Mouse (Mus musculus) forebrain, embryonic 16.5 days (tissue): Measurements from ENCODE around the gene Med26. TPM values are rescaled to one million over a fixed set of nuclear protein-coding genes. Genes with fewer than 3 reads are reported as not detected.

Source experiments
- ATAC-seq: fragments of 200-750 bp; cut with Nextera tagmentation; 2 replicates; pipeline ENCODE4 v1.8.0; 2017; ENCODE audit warnings: mild to moderate bottlenecking, moderate library complexity
- H3K27ac ChIP-seq: fragments of 300-500 bp; sonication (generic); 2 replicates; pipeline ENCODE4 v1.5.1; 2014; ENCODE audit warnings: low read length, control low read depth
- H3K27me3 ChIP-seq: fragments of 300-500 bp; sonication (generic); replicated peaks from 2 replicates; pipeline ENCODE4 v1.6.1; 2014; ENCODE audit warnings: low read length; ENCODE audit not compliant: control insufficient read depth, insufficient read depth
- H3K36me3 ChIP-seq: fragments of 300-500 bp; sonication (generic); 2 replicates; pipeline ENCODE4 v1.6.1; 2014; ENCODE audit not compliant: control insufficient read depth, insufficient read depth
- H3K4me1 ChIP-seq: fragments of 300-500 bp; sonication (generic); replicated peaks from 2 replicates; pipeline ENCODE4 v1.6.1; 2014; ENCODE audit warnings: low read length; ENCODE audit not compliant: control insufficient read depth, insufficient read depth
- H3K4me2 ChIP-seq: fragments of 300-500 bp; sonication (generic); 2 replicates; pipeline ENCODE4 v1.6.1; 2014; ENCODE audit warnings: mild to moderate bottlenecking, low read length, control low read depth
- H3K4me3 ChIP-seq: fragments of 300-500 bp; sonication (generic); replicated peaks from 2 replicates; pipeline ENCODE4 v1.5.1; 2014; ENCODE audit warnings: mild to moderate bottlenecking, low read length, control low read depth
- H3K9ac ChIP-seq: fragments of 300-500 bp; sonication (generic); replicated peaks from 2 replicates; pipeline ENCODE4 v1.6.1; 2014; ENCODE audit warnings: low read depth, low read length, control low read depth
- H3K9me3 ChIP-seq: fragments of 300-500 bp; sonication (generic); 2 replicates; pipeline ENCODE4 v1.6.1; 2016; ENCODE audit warnings: low read length; ENCODE audit not compliant: control insufficient read depth
- WGBS: fragments of 180-500 bp; shearing (Covaris S2); extraction: QIAGEN DNeasy Blood & Tissue Kit; methylation state at CpG from one replicate; pipeline ENCODE4 v1.1.7; 2014; 5-methylcytosine and 5-hydroxymethylcytosine counted together
- polyA plus RNA-seq: library from polyadenylated mRNA; unstranded; fragments of >200 nt; fragmentation: Nextera tagmentation; extraction: Ambion mirVana; gene quantifications from 2 replicates; pipeline ENCODE4 v1.2.1, GENCODE M21; 2015

The Med26 gene
- polyA plus RNA-seq, 1 experiment from 2014 or later: 21.6 TPM

- H3K36me3 ChIP-seq: no peaks in the 10 kb centered on the region; the same call in 1 of the 2 replicates
- H3K9me3 ChIP-seq: no peaks in the 10 kb centered on the region
- no peak overlapping the region for H3K4me3 ChIP-seq
- no peak overlapping the region for H3K9ac ChIP-seq
- no peak for ATAC-seq
- WGBS: 91% methylated on average over 19 of the region's 19 CpGs
- no peak overlapping the region for H3K4me2 ChIP-seq
- H3K4me1 ChIP-seq: peaks cover 28% of the 10 kb centered on the region
- no peak overlapping the region for H3K27ac ChIP-seq
- H3K27me3 ChIP-seq: no peaks in the 10 kb centered on the region
These were observed 51.9 kb downstream of the Med26 start for GRCm38 (mm10) chr8:72496217-72496616.

- Histone ChIP-seq H3K4me1 (peaks cover 30% of the 10 kb centered on the region), H3K4me2 (no peak overlapping the region), H3K9me3 (no peaks in the 10 kb centered on the region), H3K4me3 (no peak overlapping the region), H3K27ac (no peak overlapping the region), H3K36me3 (no peaks in the 10 kb centered on the region; the same call in 1 of the 2 replicates), H3K9ac (no peak overlapping the region), H3K27me3 (no peaks in the 10 kb centered on the region)
- WGBS: 88% methylated on average over 23 of the region's 23 CpGs
- ATAC-seq: no peak
These were observed 52.5 kb downstream of the Med26 start for GRCm38 (mm10) chr8:72495411-72496111.

- Histone ChIP-seq H3K4me3 (peak overlapping the region; percentile 79), H3K9ac (peak overlapping the region; percentile 72), H3K27me3 (no peaks in the 10 kb centered on the region), H3K27ac (peak overlapping the region; percentile 79), H3K4me2 (peak overlapping the region; percentile 73), H3K36me3 (peaks cover 3% of the 10 kb centered on the region; the same call in 1 of the 2 replicates), H3K9me3 (no peaks in the 10 kb centered on the region), H3K4me1 (peaks cover 29% of the 10 kb centered on the region)
- 13% methylated on average over 8 of the region's 8 CpGs for WGBS
- no peak for ATAC-seq
These were observed 54.7 kb downstream of the Med26 start for GRCm38 (mm10) chr8:72493381-72493780.

DNA sequence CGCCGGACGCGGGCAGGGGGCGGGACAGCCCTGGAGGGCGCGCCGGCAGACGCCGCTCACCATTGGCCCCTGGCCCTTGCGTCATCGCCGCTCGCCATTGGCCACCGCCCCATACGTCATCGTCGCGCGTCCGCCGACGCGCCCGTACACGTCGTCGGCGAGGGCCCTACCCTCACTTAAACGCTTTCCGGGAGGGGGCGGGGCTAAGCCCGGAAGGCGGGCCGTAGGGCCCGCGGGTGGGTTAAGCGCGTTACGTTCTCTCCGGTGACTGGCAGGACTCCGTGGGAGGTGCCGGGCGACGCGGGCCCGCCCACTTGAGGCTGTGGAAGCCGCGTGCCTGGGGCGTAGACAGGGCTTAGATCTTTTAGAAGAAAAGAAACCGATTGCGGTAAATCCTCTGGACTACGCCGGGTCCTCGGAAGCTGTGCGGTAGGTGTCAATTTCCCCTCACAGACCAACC, 55.4 kb downstream of the Med26 start:
- Histone ChIP-seq H3K4me2 (peak overlapping the region; percentile 73), H3K27ac (peak overlapping the region; percentile 79), H3K9me3 (no peaks in the 10 kb centered on the region), H3K4me1 (peaks cover 28% of the 10 kb centered on the region), H3K27me3 (no peaks in the 10 kb centered on the region), H3K4me3 (peak overlapping the region; percentile 79), H3K9ac (peak overlapping the region; percentile 78), H3K36me3 (peaks cover 3% of the 10 kb centered on the region; the same call in 1 of the 2 replicates)
- under 1% methylated on average over 56 of the region's 56 CpGs for WGBS
- ATAC-seq: peak; percentile 96

DNA sequence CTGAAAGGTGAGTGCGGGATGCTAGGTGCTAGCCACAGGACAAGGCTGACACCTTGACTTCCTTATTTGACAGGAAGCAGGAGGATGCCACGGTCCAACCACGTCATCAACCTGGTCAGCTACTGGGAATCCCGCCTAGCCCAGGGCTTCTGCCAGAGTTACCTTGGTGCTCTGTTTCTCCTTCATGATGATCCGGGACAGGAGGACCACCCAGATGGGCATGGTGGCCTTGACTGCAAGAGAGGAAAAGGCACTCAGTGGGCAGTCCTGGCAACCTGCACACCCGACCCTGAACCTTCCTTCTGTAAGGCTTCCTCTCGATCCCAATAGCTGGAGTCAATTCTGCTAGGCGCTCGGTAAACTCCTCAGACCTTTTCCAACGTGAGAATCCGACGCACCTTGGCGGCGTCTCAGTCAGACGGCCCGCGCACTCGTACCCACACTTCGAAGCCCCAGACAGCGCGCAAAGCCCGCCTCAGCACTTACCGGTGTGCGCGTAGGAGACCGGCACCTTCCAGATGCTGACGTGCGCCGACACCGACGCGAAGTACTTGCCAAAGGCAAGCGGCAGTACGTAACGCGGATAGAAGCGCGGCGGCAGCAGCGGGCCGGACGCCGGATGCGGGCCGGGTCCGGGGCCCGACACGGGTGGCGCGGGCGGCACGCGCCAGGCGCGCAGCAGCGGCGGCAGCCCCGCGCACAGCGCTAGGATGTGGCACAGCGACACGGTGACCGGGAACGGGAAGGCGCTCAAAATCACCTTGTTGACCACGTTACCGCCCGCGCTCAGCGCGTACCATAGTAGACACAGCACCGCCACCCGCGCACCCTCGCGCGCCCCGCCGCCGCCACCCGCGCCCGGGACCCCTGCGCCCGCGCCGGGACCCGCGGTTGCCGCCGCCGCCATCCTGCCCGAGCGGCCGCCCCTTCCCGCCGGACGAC, 56.1 kb downstream of the Med26 start, which contains the start of gene Slc35e1:
Gene Slc35e1 (minus strand): TSS at position 935 of the 942 bp plus-strand sequence.
- under 1% methylated on average over 93 of the region's 98 CpGs for WGBS
- peak; percentile 52 for ATAC-seq
- Histone ChIP-seq H3K36me3 (peaks cover 3% of the 10 kb centered on the region; the same call in 1 of the 2 replicates), H3K4me3 (peak within 1 kb of the TSS; percentile 79), H3K9ac (peak within 1 kb of the TSS; percentile 78), H3K4me1 (peaks cover 26% of the 10 kb centered on the region), H3K4me2 (peak within 1 kb of the TSS; percentile 90), H3K9me3 (no peaks in the 10 kb centered on the region), H3K27ac (peak within 1 kb of the TSS; percentile 79), H3K27me3 (no peaks in the 10 kb centered on the region)

GRCm38 (mm10) chr8:72491017-72491416, 57.1 kb downstream of the Med26 start:
- H3K4me3 ChIP-seq: no peak overlapping the region
- H3K27ac ChIP-seq: no peak overlapping the region
- no peaks in the 10 kb centered on the region for H3K9me3 ChIP-seq
- no peaks in the 10 kb centered on the region for H3K27me3 ChIP-seq
- H3K4me1 ChIP-seq: peaks cover 26% of the 10 kb centered on the region
- H3K9ac ChIP-seq: no peak overlapping the region
- 0 out of 2 replicates have a peak, but pooled peaks cover 3% of the 10 kb centered on the region for H3K36me3 ChIP-seq
- peak overlapping the region; percentile 90; the same call in 1 of the 2 replicates for H3K4me2 ChIP-seq
- ATAC-seq: no peak
- WGBS: 74% methylated on average over 2 of the region's 2 CpGs

- peaks cover 8% of the 10 kb centered on the region; the same call in 1 of the 2 replicates for H3K36me3 ChIP-seq
- no peak overlapping the region for H3K9ac ChIP-seq
- no peak overlapping the region for H3K4me2 ChIP-seq
- no peak for ATAC-seq
- peaks cover 13% of the 10 kb centered on the region for H3K4me1 ChIP-seq
- H3K4me3 ChIP-seq: no peak overlapping the region
- H3K27ac ChIP-seq: no peak overlapping the region
- no peaks in the 10 kb centered on the region for H3K27me3 ChIP-seq
- H3K9me3 ChIP-seq: no peaks in the 10 kb centered on the region
These were observed 61.1 kb downstream of the Med26 start for GRCm38 (mm10) chr8:72487014-72487413.

GRCm38 (mm10) chr8:72485456-72486199, 62.4 kb downstream of the Med26 start:
- no peaks in the 10 kb centered on the region for H3K9me3 ChIP-seq
- no peak for ATAC-seq
- 89% methylated on average over 6 of the region's 6 CpGs for WGBS
- no peak overlapping the region for H3K4me2 ChIP-seq
- peaks cover 8% of the 10 kb centered on the region; the same call in 1 of the 2 replicates for H3K36me3 ChIP-seq
- H3K9ac ChIP-seq: no peak overlapping the region
- no peak overlapping the region for H3K27ac ChIP-seq
- no peak overlapping the region for H3K4me3 ChIP-seq
- H3K27me3 ChIP-seq: no peaks in the 10 kb centered on the region
- 0 out of 2 replicates have a peak, but pooled peaks cover 3% of the 10 kb centered on the region for H3K4me1 ChIP-seq
